Mouse (Mus musculus) common myeloid progenitor, adult 5-6 weeks (primary cell): ENCODE measurements at regions not wholly inside any gene's neighbourhood (a gene's known extent, or its start where the extent isn't known, plus 50 kb on each side); places are given as distances from the start of the nearest gene placed in this dataset.

Experiments used
- ATAC-seq: replicated peaks from 2 replicates; pipeline ENCODE4 v1.8.0; 2016; ENCODE audit warnings: low read depth, mild to moderate bottlenecking, moderate TSS enrichment, inconsistent platforms; ENCODE audit not compliant: poor library complexity, severe bottlenecking

DNA sequence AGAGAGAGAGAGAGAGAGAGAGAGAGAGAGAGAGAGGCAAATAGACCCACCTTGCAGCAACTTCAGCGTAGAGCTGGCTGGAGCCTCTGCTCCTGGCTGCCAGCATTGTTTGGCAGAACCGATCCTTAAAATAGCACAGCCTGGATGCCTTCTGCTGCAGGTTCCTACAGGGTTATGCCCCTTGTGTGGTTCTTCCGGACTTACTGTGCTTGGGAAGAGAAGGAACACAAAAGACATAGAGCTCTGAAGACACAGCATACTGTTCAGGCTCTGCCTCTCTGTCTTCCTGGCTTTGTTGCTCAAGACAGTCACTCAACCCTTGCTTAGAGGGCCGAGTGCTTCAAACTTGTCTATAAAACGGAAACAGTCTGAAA lies 86.2 kb upstream of the Slc25a26 start:
- ATAC-seq = no peak

DNA sequence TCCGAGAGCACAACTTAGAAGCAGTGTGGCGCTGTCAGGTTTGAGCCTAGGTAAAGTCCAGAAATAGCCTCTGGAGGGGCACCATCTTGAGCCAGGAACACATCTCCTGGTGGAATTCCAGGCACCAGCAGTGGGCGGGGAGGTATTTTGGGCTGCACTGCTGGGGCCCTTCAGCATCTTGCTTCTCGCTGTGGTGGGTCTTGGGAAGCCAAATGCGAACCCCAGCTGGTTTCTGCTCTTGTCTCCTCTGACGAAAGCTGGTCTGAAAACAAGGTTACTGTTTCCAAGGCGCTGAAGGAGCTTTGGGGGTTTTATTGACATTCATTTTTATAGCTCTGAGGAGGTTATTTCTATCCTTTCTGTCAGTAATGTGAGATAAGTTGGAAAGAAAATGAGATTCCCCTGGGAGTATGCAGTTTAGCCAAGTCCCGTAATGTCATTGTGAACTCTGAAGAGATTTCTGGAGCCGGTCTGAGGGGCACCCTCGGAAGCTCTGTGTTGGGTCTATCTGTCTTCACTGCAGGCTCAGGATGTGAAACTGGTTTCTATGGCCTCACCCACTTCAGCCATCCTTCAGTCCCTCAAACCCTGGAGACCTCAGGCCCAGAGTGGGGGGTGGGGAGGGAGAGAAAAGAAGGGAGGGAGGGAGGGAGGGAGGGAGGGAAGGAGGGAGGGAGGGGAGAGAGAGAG lies 86.7 kb upstream of the Slc25a26 start:
- no peak for ATAC-seq

DNA sequence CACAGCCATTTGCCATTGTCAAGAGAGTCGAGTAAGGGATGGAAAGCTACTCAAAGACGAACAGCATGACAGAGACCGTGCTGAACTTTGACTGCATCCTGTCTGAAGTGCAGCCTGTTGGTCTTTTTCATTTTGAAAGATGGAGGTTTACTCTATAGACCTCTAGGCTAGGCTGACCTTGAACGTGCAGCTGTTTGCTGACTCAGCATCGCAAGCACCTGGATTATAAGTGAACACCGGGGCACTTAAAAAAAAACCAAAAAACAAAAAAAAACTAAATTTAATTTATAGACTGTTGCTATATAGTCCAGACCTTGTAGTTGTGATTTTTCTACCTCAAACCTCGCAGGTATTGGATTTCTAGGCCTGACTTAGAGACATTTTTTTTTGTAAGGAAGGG lies 87.8 kb upstream of the Slc25a26 start:
- ATAC-seq = no peak

DNA sequence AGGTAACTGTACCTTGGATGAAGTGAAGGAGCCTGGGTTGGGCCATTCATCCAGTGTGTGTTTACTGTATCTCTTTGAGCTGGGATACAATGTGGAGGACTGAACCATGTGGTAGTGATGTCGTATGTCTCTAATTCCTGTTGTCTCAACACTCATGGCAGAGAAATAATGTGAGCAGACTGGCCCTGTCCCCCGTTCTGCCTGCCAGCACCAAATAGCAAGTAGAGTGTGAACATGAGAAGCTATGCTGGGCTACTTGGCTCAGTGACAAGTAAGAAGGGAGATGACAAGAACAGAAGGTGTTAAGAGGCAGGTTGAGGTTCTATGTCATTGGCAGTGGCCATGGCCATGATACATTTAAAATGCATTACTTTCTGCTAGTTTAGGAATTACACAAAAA lies 89.7 kb upstream of the Slc25a26 start:
- no peak for ATAC-seq

DNA sequence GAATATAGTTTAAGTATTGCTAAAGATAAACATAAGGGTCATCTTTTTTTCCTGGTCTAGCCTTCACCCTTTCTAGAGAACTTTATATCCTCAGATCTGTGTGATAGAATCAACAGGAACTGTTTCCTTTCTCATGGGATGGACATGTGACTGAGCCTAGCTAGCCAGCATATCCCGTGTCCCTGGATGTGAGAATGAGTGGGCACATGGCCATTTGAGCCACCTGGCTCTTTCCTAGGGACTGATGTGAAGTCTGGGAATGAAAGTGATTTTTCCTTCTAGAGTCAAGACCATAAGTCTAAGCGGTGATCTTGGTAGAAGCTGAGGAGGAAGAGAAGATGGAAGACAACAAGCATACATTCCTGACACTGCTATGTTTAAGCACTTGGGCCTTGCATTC lies 91.1 kb upstream of the Slc25a26 start:
- ATAC-seq = no peak

GRCm38 (mm10) chr6:94407751-94408150 lies 92.4 kb upstream of the Slc25a26 start:
- no peak for ATAC-seq

GRCm38 (mm10) chr6:94405371-94406076 lies 94.6 kb upstream of the Slc25a26 start:
- ATAC-seq = no peak

GRCm38 (mm10) chr6:94401617-94402481 lies 98.3 kb upstream of the Slc25a26 start:
- ATAC-seq = no peak

DNA sequence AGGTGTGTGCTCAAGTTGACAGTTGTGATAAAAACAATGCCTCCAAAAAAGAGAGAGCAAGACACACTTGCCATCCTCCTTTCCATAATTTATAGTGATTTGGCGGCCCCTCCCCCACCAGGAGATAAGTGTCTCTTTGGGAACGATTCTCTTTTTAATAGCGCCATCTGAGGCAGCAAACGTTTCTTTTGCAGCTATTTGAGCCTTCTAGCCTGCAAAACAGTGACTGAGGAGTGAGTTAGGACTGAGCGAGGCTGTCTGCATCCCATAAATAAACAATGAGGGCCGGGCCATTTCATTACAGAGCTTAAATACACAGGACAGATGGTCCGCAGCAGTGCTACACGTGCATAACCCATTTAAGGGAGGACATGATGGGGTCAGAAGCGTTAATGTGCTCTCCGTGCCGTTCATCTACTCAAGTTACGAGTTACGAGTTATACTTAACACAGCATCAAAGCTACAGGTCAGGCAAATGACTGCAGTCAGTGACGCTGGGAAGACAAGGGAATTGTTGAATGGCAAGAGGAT lies 99.0 kb upstream of the Slc25a26 start:
- no peak for ATAC-seq

- ATAC-seq = peak; percentile 83; the same call in 1 of the 2 replicates
Observed at GRCm38 (mm10) chr6:94400471-94401051, 99.6 kb upstream of the Slc25a26 start.

DNA sequence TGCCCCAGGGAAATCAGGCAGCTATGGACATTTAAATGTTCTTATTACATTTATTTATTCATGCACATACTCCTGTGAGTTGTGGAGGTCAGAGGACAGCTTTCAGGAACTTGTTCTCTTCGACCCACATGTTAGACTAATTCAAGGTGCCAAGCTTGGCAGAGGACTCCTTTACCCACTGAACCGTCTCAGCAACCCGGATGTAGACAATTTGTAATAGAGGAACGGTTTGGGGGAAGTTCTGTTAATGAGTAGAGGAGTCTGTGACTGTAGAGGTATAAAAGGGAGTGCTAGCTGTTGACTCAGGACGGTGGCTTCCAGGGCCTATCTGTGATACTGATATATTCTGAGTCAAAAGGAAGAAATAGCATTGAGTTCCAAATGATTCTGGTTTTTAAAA lies 107.4 kb upstream of the Magi1 start:
- no peak for ATAC-seq

GRCm38 (mm10) chr6:94390403-94390802 lies 106.7 kb upstream of the Magi1 start:
- ATAC-seq = no peak

- ATAC-seq = no peak
Observed at GRCm38 (mm10) chr6:94389716-94390115, 106.0 kb upstream of the Magi1 start.

DNA sequence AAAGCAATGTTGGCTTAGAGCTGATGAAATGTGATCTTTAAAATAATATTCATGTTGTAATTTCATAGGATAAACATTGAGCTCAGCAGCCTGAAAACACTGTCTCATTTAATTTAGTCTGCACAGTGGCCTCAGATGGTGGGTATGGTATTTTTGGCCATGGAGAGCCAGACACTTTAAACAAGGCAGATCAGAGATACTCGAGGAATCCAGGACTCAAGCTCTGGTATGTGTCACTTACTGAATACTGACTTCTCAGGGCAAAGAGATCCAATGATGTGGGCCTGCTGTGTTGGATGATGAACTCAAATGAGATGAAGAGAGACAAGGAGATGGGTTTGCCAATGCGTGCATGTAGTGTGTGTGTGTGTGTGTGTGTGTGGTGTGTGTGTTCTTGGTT lies 103.9 kb upstream of the Magi1 start:
- no peak for ATAC-seq

DNA sequence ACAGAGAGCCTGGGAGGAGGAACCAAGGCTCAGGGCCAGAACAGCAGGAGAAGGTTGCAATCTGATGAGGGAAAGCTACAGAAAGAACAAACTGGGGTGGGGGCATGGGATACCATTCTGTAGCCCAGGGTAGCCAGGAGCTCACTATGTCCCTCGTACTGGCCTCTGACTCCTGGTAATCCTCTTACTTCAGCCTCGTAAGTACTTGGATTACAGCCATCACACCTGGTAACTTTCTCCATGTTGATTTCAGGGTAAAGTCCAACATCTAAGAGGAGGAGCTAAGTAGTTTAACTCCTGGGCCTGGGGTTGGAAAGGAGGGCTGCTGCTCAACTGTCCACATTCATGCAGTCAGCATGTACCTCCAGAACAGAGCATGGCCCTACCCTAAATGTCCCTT lies 101.8 kb upstream of the Magi1 start:
- no peak for ATAC-seq

GRCm38 (mm10) chr6:94369991-94370390 lies 86.3 kb upstream of the Magi1 start:
- ATAC-seq = no peak

DNA sequence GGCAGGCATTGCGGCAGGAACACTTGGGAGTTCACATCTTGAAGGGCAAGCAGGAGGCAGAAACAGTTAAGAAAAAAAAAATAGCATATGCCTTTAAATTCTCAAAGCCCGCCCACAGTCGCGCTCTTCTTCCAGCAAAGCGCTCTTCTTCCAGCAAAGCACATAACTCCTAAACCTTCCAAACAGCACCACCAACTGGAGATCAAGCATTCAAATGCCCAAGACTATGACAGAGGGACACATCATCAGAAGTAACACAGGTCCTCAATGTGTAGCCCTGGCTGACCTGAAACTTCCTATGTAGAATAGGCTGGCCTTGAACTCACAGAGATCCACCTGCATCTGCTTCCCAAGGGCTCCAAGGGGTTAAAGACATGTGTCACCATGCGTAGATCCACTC lies 80.2 kb upstream of the Magi1 start:
- no peak for ATAC-seq

GRCm38 (mm10) chr6:94362626-94363025 lies 78.9 kb upstream of the Magi1 start:
- ATAC-seq = no peak

DNA sequence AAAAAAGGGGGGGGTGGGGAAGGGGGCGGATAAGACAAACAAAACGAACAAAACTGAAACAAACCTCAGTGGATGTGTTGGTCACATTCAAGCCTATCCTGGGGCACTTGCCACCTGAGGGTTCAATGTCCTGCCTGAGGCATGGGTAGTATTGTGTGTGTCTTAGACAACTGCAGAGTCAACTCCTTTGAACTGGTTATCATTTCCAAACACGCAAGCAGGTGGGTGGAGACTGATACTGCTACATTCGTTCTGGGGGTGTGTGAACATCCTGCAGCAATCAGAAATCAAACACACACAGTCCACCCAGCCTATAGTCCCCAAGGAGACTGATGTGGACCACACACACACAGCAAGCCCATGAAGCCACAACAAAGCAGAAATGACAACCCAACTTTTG lies 73.9 kb upstream of the Magi1 start:
- no peak for ATAC-seq

DNA sequence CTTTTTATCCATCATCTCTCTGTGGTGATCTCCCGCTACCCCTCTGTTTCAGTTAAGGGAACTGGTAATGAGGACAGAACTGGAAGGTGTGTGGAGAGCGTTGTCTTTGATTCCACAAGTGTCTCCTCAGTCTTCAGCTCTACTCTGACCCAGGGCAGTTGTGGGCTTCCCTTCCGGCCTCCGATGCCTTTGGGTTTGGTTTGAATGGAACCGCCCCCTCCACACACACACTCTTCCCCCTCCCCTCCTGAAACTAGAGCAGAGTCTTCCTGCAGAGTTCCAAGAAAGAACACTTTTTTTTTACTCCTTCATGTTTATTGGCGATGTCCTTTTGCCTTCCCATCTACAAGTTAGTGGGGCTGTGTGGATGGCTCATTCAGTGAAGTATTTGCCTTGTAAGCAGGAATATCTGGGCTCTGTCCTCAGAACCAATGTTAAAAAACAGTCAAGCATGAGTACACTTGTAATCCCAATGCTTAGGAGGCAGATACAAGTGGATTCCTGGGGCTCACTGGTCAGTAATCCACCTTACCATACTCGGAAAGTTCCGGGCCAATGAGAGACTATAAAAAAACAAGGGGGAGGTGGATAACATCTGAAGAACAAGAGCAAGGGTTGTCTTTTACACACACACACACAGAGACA lies 70.9 kb upstream of the Magi1 start:
- no peak for ATAC-seq
